Mouse (Mus musculus): ENCODE measurements around the gene Hoxd3.

The Hoxd3 gene

GRCm38 (mm10) chr2:74704999-74705466 is 6.7 kb upstream of the Hoxd3 start:
- no peak for DNase-seq (ENCODE audit: low spot score in 2 of 2)

GRCm38 (mm10) chr2:74705467-74706089 is 6.1 kb upstream of the Hoxd3 start:
- peak in 1 of 2 experiments; percentile 79 for DNase-seq (ENCODE audit: low spot score in 2 of 2)

DNA sequence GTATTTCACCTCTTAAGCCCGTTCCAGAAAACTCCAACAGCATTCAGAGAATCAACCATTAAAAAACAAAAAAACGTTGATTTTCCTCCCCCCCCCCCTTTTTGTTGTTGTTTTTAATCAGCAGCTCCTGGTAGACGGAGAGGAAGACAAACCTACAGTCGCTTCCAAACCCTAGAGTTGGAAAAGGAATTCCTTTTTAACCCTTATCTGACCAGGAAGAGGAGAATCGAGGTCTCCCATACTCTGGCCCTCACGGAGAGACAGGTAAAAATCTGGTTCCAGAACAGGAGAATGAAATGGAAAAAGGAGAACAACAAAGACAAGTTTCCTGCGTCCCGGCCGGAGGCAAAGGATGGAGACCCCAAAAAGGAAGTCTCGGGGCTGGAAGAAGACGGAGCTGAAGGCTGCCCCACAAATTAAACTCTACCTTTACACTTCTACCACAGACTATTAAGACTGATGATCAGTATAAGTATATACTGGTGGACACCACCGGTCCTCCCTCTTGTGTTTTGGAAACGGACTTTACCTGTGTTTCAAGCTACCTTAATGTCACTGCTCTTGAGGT is 5.2 kb upstream of the Hoxd3 start:
- DNase-seq (ENCODE audit: low spot score in 2 of 2) = no peak

GRCm38 (mm10) chr2:74707599-74707998 is 4.1 kb upstream of the Hoxd3 start:
- DNase-seq (ENCODE audit: low spot score in 2 of 2) = no peak

DNA sequence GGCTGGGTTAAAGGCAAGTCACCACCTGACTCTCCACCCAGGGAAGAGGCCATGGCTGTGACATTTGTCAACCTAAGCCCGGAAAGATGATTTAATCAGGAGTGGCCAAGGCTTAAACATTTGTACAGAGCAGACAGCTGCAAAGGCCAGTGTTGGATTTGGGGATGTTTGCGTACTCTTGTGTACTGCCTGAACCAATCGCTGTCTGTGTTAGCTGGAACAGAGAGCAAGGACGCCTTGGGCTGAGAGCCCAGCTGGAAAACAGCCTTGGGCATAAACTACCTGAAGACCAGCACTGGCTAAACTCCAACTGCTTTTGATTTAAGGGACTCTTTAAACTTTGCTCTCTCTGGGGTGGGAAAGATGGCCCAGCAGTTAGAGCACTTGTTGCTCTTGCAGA is 3.1 kb upstream of the Hoxd3 start:
- DNase-seq (ENCODE audit: low spot score in 2 of 2) = no peak

- no peak for DNase-seq (ENCODE audit: low spot score in 2 of 2)
Observed at GRCm38 (mm10) chr2:74709465-74710419, 2.0 kb upstream of the Hoxd3 start.

DNA sequence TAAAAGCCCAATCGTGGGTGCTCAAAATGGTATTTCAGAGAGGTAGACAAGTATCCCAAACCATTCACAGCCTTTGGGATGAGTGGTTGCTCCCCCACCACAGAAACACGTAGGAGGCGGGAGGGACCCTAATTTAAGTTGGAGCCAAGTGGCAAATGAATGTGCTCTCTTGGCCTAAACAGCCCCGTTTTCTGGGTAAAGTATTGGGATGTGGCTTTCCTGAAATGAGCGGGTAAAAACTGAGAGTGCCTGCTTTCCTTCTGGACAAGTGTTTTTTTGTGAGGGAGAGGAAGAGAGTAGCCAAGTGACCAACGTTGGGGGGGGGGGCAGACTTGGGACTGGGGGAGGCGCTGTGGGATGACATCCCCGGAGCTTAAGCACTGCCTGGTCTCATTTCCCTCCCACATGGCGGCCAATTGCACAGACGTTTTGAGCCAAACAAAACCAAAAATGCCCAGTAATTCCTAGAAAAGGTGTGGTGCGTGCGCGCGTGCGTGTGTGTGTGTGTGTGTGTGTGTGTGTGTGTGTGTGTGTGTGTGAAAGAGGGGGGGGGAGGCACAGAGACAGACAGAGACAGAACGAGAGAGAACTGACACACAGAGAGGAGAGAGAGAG is 691 bp upstream of the Hoxd3 start:
- DNase-seq (ENCODE audit: low spot score in 2 of 2) = no peak

- no peak for DNase-seq (ENCODE audit: low spot score in 2 of 2)
Observed at GRCm38 (mm10) chr2:74713239-74714150, 1.8 kb downstream of the Hoxd3 start.

GRCm38 (mm10) chr2:74714156-74714789 is 2.5 kb downstream of the Hoxd3 start:
- no peak for DNase-seq (ENCODE audit: low spot score in 2 of 2)

- no peak for DNase-seq (ENCODE audit: low spot score in 2 of 2)
Observed at GRCm38 (mm10) chr2:74714881-74715280, 3.2 kb downstream of the Hoxd3 start.

DNA sequence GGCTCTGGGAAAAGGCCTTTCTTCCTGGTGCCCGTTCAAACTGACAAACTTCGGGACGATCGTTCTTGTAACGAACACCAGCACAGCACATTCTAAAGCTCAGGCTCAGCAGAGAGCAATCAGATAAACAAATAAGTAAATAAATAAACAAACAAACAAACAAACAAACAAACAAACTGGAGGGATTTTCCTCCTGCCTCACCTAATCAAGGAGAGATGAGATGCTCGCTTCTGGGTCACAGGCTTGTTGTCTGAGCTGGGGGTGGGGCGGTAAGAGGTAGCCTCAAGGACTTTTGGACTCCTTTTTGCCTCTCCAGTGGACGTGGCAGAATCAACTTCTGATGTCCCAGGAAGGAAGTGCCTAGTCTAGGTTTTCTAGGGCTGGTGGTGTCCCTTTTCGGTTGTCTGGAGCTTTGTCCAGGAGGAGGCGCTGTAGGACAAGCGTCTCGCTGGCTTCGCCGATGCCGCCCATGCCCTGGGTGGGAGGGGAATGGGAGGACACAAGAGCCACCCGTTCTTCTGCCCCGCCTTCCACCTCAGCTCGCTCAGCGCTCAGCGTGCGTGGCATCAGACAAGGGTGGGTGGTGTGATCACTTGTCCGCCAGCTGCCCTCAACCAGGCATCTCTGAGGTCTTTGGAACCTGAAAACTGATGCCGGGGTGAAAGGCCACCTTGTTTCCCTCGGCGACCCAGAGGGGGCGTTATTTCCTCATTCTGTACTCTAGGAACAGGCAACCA is 3.9 kb downstream of the Hoxd3 start:
- DNase-seq (ENCODE audit: low spot score in 2 of 2) = peak; percentile 86 to 95

- DNase-seq (ENCODE audit: low spot score in 2 of 2) = no peak
Observed at GRCm38 (mm10) chr2:74720384-74720783, 8.7 kb downstream of the Hoxd3 start.

- no peak for DNase-seq (ENCODE audit: low spot score in 2 of 2)
Observed at GRCm38 (mm10) chr2:74720955-74721491, 9.3 kb downstream of the Hoxd3 start.

GRCm38 (mm10) chr2:74721882-74722281 is 10.2 kb downstream of the Hoxd3 start:
- no peak for DNase-seq (ENCODE audit: low spot score in 2 of 2)

GRCm38 (mm10) chr2:74722949-74723348 is 11.2 kb downstream of the Hoxd3 start:
- no peak for DNase-seq (ENCODE audit: low spot score in 2 of 2)

DNA sequence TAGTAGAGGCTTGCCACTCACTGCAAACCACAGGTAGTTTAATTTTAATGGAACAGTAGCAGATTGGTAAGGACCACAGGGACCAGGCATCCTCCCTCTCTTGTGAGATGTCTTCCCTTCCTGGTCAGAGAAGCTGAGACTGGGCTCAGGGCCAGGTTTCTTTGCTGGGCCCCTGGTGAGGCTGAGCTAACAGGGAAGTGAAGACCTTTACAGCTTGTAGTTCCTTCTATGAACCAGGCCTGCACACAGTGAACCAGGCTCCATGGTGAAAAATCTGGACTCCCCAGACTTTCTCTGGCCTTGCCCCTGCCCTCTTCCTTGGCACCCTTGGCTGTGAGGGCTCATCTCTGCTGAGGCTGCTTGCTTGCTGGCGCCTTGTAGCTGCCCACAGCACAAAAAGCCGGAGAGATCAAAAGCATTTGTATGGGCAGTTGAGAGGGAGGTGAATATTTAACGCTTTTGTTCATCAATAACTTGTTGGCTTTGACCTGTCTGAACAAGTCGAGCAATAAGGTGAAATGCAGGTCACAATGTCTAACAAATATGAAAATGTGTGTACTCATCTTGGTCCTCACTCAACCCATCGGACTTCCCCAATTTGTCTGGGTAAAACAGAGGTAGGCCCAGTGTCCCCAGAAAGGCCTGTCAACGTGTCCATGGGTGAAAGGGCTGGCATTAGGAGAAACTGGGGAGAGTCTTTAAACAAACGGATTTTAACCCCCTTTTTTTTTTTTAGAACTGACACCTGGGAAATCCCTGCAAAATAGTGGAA is 12.7 kb downstream of the Hoxd3 start:
- DNase-seq (ENCODE audit: low spot score in 2 of 2) = no peak

GRCm38 (mm10) chr2:74725171-74725570 is 13.4 kb downstream of the Hoxd3 start:
- no peak for DNase-seq (ENCODE audit: low spot score in 2 of 2)

DNA sequence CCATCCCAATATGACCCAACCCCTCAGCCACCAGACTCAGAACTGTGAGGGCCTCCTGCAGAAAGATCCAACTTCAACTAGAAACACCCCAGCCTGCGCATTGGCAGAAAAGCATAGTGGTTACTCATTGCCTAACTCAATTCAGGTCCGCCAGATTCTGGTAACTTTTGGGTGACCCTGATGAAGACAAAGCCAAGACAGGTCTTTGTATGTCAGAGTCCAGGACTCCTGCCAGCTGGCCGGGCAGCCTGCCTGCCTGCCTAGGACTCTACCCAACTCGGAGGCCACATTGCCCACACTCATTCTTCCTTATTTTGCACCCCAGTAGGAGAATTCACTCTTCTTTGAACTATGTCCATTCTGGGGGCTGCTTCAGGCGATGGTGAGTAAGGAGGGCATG is 14.8 kb downstream of the Hoxd3 start, which contains the start of gene Gm28230:
Gene Gm28230, plus strand, starts transcription at position 178 of the 400 bp plus-strand sequence.
- no peak for DNase-seq (ENCODE audit: low spot score in 2 of 2)
